Mouse (Mus musculus): Measurements from ENCODE around the gene Tmem97. TPM values are rescaled to one million over a fixed set of nuclear protein-coding genes. Genes with fewer than 3 reads are reported as not detected.

The Tmem97 gene
- polyA plus RNA-seq, 1 experiment from 2014 or later, result 68.2 TPM

DNA sequence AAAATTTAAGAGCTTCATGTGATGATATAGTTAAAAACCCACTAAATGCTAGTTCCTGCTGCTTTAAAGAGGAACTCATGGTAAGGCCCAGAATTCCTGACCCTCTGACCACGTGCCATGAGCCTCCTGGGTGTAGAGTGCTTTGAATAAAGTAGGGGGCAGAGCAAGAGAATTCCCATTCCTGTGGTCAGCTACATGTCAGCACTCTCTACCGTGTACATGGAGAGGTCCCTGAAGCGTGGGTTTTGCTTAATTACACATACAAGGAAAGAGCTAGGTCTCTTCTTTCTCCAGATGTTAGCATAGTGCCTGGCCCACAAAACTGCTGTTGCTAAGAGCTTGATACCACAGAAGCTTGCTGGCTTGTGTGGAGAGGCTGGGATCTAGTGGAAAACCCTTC lies 45.1 kb downstream of the Tmem97 start:
- TF ChIP-seq CTCF (IDR thresholded peaks at IDR 0.05; ENCODE audit: low read depth) (no peak), EP300 (optimal IDR thresholded peaks at IDR 0.05) (no peak)
- ATAC-seq (ENCODE audit: low FRiP score, low TSS enrichment), result no peak
- Histone ChIP-seq H3K4me2 (replicated peaks; ENCODE audit: low read depth) (no peak overlapping the region), H3K9me3 (ENCODE audit: control insufficient read depth, low read length) (no peaks in the 10 kb centered on the region), H3K27ac (replicated peaks) (no peak overlapping the region), H3K36me3 (ENCODE audit: control insufficient read depth, insufficient read depth, low read length) (peaks cover 13% of the 10 kb centered on the region; the same call in 1 of the 2 replicates), H3K4me1 (replicated peaks; ENCODE audit: control insufficient read depth, insufficient read depth) (no peaks in the 10 kb centered on the region), H3K9ac (ENCODE audit: low read length) (no peak overlapping the region), H3K27me3 (ENCODE audit: control insufficient read depth, insufficient read depth, low read length) (no peaks in the 10 kb centered on the region), H3K4me3 (ENCODE audit: low read depth, low read length) (no peak overlapping the region)
- DNase-seq (ENCODE audit: low spot score), result no peak
- 83% methylated on average over 3 of the region's 3 CpGs for WGBS

- Histone ChIP-seq H3K9ac (ENCODE audit: low read length) (no peak within 1 kb of the TSS), H3K4me2 (replicated peaks; ENCODE audit: low read depth) (no peak within 1 kb of the TSS), H3K9me3 (ENCODE audit: control insufficient read depth, low read length) (no peaks in the 10 kb centered on the region), H3K27me3 (ENCODE audit: control insufficient read depth, insufficient read depth, low read length) (no peaks in the 10 kb centered on the region), H3K36me3 (ENCODE audit: control insufficient read depth, insufficient read depth, low read length) (peaks cover 8% of the 10 kb centered on the region; the same call in 1 of the 2 replicates), H3K4me1 (replicated peaks; ENCODE audit: control insufficient read depth, insufficient read depth) (no peaks in the 10 kb centered on the region), H3K27ac (replicated peaks) (no peak within 1 kb of the TSS), H3K4me3 (ENCODE audit: low read depth, low read length) (no peak within 1 kb of the TSS)
- DNase-seq (ENCODE audit: low spot score) (no peak), ATAC-seq (ENCODE audit: low FRiP score, low TSS enrichment) (no peak)
- 60% methylated on average over 7 of the region's 7 CpGs for WGBS
- TF ChIP-seq CTCF (IDR thresholded peaks at IDR 0.05; ENCODE audit: low read depth) (no peak), EP300 (optimal IDR thresholded peaks at IDR 0.05) (no peak)
These were observed 47.5 kb downstream of the Tmem97 start, which contains the start of gene Sebox for GRCm38 (mm10) chr11:78502909-78503650. Gene Sebox, plus strand, starts transcription at chr11:78503447.

- no peaks in the 10 kb centered on the region for H3K27me3 ChIP-seq (ENCODE audit: control insufficient read depth, insufficient read depth, low read length)
- no peak for TF ChIP-seq CTCF (IDR thresholded peaks at IDR 0.05; ENCODE audit: low read depth)
- no peak for TF ChIP-seq EP300 (optimal IDR thresholded peaks at IDR 0.05)
- H3K36me3 ChIP-seq (ENCODE audit: control insufficient read depth, insufficient read depth, low read length), result 0 out of 2 replicates have a peak, but pooled peaks cover 3% of the 10 kb centered on the region
- ATAC-seq (ENCODE audit: low FRiP score, low TSS enrichment) (no peak), DNase-seq (ENCODE audit: low spot score) (no peak)
- H3K9me3 ChIP-seq (ENCODE audit: control insufficient read depth, low read length), result no peaks in the 10 kb centered on the region
- no peaks in the 10 kb centered on the region; the same call in 1 of the 2 replicates for H3K4me1 ChIP-seq (replicated peaks; ENCODE audit: control insufficient read depth, insufficient read depth)
- 66% methylated on average over 20 of the region's 20 CpGs for WGBS
- H3K4me2 ChIP-seq (replicated peaks; ENCODE audit: low read depth), result no peak overlapping the region
- H3K9ac ChIP-seq (ENCODE audit: low read length), result no peak overlapping the region
- no peak overlapping the region for H3K27ac ChIP-seq (replicated peaks)
- no peak overlapping the region for H3K4me3 ChIP-seq (ENCODE audit: low read depth, low read length)
These were observed 49.0 kb downstream of the Tmem97 start for GRCm38 (mm10) chr11:78501529-78501928.

DNA sequence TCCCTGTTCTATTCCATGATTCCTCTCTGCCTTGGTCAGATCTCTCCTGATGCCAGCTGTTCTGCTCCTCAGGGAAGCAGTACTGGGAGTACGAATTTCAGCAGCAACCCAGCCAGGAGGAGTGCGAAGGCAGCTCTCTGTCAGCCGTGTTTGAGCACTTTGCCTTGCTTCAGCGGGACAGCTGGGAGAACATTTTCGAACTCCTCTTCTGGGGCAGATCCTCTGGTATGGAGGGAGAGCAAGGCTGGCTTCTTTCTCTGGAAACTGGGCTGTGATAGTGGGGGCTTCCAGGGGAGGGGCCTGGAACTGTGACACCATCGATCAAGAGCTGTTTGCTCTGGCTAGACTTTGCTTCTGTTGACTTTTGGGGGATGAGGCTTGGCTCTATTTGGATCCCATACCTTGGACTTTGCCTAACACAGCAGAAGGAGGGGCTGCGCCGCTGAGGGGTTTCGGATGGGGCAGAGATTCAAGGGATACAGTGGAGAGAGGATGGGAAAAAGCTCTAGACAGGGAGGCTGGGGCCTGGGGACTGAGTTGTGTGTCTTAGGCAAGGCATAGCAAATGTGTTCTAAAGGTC lies 49.9 kb downstream of the Tmem97 start:
- no peak overlapping the region for H3K9ac ChIP-seq (ENCODE audit: low read length)
- H3K9me3 ChIP-seq (ENCODE audit: control insufficient read depth, low read length), result no peaks in the 10 kb centered on the region
- 0 out of 2 replicates have a peak, but pooled peaks cover under 1% of the 10 kb centered on the region for H3K27me3 ChIP-seq (ENCODE audit: control insufficient read depth, insufficient read depth, low read length)
- no peak overlapping the region for H3K27ac ChIP-seq (replicated peaks)
- H3K36me3 ChIP-seq (ENCODE audit: control insufficient read depth, insufficient read depth, low read length), result no peaks in the 10 kb centered on the region
- DNase-seq (ENCODE audit: low spot score) (no peak), ATAC-seq (ENCODE audit: low FRiP score, low TSS enrichment) (no peak)
- TF ChIP-seq CTCF (IDR thresholded peaks at IDR 0.05; ENCODE audit: low read depth) (no peak), EP300 (optimal IDR thresholded peaks at IDR 0.05) (no peak)
- no peak overlapping the region for H3K4me3 ChIP-seq (ENCODE audit: low read depth, low read length)
- H3K4me2 ChIP-seq (replicated peaks; ENCODE audit: low read depth), result no peak overlapping the region
- 43% methylated on average over 9 of the region's 9 CpGs for WGBS
- no peaks in the 10 kb centered on the region; the same call in 1 of the 2 replicates for H3K4me1 ChIP-seq (replicated peaks; ENCODE audit: control insufficient read depth, insufficient read depth)

DNA sequence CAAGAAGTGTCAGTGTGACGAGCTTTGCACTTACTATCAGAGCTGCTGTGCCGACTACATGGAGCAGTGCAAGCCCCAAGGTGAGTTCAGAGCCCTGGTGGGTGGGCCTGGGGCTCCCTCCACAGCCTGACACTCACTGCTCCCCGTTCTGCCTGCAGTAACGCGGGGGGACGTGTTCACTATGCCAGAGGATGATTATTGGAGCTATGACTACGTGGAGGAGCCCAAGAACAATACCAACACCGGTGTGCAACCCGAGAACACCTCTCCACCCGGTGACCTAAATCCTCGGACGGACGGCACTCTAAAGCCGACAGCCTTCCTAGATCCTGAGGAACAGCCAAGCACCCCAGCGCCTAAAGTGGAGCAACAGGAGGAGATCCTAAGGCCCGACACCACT lies 51.0 kb downstream of the Tmem97 start:
- 35% methylated on average over 16 of the region's 16 CpGs for WGBS
- no peak overlapping the region for H3K4me2 ChIP-seq (replicated peaks; ENCODE audit: low read depth)
- DNase-seq (ENCODE audit: low spot score) (no peak), ATAC-seq (ENCODE audit: low FRiP score, low TSS enrichment) (no peak)
- H3K9ac ChIP-seq (ENCODE audit: low read length), result no peak overlapping the region
- H3K36me3 ChIP-seq (ENCODE audit: control insufficient read depth, insufficient read depth, low read length), result no peaks in the 10 kb centered on the region
- no peaks in the 10 kb centered on the region; the same call in 1 of the 2 replicates for H3K4me1 ChIP-seq (replicated peaks; ENCODE audit: control insufficient read depth, insufficient read depth)
- H3K27ac ChIP-seq (replicated peaks), result no peak overlapping the region
- 0 out of 2 replicates have a peak, but pooled peaks cover 5% of the 10 kb centered on the region for H3K27me3 ChIP-seq (ENCODE audit: control insufficient read depth, insufficient read depth, low read length)
- TF ChIP-seq EP300 (optimal IDR thresholded peaks at IDR 0.05), result no peak
- no peak for TF ChIP-seq CTCF (IDR thresholded peaks at IDR 0.05; ENCODE audit: low read depth)
- no peaks in the 10 kb centered on the region for H3K9me3 ChIP-seq (ENCODE audit: control insufficient read depth, low read length)
- no peak overlapping the region for H3K4me3 ChIP-seq (ENCODE audit: low read depth, low read length)

GRCm38 (mm10) chr11:78499004-78499403 lies 51.6 kb downstream of the Tmem97 start, which contains the start of gene Vtn:
Gene Vtn, plus strand, starts transcription at chr11:78499091.
- WGBS, result 52% methylated on average over 7 of the region's 7 CpGs
- Histone ChIP-seq H3K27me3 (ENCODE audit: control insufficient read depth, insufficient read depth, low read length) (0 out of 2 replicates have a peak, but pooled peaks cover 5% of the 10 kb centered on the region), H3K4me1 (replicated peaks; ENCODE audit: control insufficient read depth, insufficient read depth) (no peaks in the 10 kb centered on the region; the same call in 1 of the 2 replicates), H3K9me3 (ENCODE audit: control insufficient read depth, low read length) (no peaks in the 10 kb centered on the region), H3K36me3 (ENCODE audit: control insufficient read depth, insufficient read depth, low read length) (no peaks in the 10 kb centered on the region), H3K27ac (replicated peaks) (0 out of 2 replicates have a peak within 1 kb of the TSS, but pooled peaks have one; percentile 13), H3K4me2 (replicated peaks; ENCODE audit: low read depth) (peak within 1 kb of the TSS; percentile 71), H3K4me3 (ENCODE audit: low read depth, low read length) (peak within 1 kb of the TSS; percentile 40), H3K9ac (ENCODE audit: low read length) (no peak within 1 kb of the TSS)
- ATAC-seq (ENCODE audit: low FRiP score, low TSS enrichment), result no peak
- DNase-seq (ENCODE audit: low spot score), result no peak
- no peak for TF ChIP-seq CTCF (IDR thresholded peaks at IDR 0.05; ENCODE audit: low read depth)
- TF ChIP-seq EP300 (optimal IDR thresholded peaks at IDR 0.05), result no peak

Data from stomach, postnatal 0 days (tissue).